Mouse (Mus musculus) ovary, postnatal 36 days (tissue): ENCODE measurements around the gene Sv2c.
"Not testable (repeated sequence)": the region's sequence is repeated elsewhere in the genome, so short reads cannot be mapped to it uniquely, and the experiment has no call there.

ENCODE experiments used
- DNase-seq: peaks from one replicate; pipeline ENCODE4 v3.0.0; 2022; ENCODE audit warnings: low spot score, mixed read lengths

Sv2c gene

DNA sequence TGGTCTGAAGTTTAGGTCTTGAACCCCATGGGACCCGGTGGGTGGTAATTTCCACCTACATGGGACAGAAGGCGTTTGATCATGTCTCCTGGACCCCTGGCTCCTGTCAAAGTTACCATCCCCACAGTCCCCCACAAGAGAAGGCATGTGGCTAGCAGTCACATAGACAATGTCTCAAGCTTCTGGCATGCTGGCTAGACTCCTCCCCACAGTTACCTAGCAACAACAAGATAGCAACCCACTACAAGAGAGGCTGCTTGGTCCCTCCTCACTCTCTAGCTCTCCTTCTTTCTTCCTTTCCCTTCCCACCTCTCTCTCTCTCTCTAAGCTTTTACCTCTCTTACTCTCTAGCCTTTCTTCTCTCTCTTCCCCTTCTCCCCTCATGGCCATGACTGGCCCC is 164.3 kb downstream of the Sv2c start:
- DNase-seq = not testable (repeated sequence)

DNA sequence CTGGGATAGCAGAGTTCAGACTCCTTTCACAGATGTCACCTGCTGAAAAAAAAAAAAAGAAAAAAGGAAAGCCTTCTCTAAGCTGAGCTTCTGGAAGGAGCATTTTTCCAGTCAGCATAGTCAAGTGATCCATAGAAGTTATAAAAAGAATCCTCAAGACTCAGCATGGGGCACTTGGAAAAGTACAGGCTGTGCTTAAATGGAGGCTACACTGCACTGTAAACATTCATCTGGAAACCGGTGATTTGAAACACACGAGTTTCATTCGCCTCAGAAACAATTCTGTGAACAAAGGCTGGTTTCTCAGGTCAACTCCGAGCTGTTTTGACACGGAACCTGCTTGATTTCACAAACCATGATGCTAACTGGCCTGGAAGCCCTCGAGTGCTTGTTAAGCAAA is 165.6 kb downstream of the Sv2c start:
- no peak for DNase-seq

DNA sequence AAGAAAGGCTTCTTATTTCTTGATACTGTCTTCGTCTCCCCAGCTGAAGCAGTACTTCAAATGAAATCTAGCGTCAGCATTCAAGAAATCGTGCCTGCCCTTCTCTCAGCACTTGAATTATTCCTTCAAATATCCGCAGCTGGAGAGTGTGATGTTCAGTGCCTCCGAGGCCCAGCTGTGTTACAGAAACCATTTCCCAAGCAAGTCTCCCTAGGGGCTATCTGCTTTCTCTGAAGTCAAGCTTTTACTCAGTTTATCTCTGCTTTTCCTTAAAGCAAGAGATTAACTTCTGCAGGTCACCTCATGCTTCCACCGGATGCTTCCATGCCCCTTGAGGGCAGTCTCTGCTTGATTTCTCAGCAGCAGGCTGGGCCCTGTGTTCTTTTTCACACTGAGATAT is 166.8 kb downstream of the Sv2c start:
- DNase-seq = no peak

DNA sequence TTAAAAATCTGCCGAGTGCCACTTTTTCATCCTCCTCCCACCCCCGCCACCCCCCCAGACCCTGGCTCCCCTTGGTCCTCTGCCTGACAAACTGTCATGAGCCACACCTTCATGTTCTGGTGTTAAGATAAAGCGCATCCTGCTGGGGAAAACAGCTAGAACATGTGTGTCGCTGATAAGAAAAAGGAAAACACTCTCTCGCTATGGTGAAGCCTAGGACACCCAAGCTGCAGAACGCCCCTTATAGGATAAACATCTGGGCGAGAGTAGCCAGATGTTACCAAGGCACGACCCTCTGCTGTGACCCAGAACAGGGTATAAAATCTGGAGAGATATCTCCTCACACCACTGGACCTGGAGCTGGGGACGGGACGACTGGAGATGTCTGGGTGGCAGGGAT is 167.2 kb downstream of the Sv2c start:
- DNase-seq = no peak

DNA sequence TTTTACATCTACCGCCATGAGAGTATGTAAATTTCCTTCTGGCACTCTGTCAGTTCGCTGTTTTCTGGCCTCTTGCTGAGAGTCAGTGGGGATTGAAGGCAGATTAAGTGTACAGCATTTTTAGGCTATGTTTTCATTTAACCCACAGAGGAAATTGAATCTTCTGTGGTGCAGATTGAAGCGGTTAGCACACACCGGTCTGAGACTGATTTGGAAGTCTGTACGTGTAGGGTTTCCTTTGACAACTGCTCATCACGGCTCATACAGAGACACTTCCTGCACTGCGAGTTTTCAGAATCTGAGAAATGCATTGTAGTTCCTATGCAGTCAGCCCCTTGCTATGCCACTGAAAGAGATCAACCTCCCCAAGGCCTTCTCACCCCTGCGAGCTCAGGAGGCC is 168.2 kb downstream of the Sv2c start:
- no peak for DNase-seq

DNA sequence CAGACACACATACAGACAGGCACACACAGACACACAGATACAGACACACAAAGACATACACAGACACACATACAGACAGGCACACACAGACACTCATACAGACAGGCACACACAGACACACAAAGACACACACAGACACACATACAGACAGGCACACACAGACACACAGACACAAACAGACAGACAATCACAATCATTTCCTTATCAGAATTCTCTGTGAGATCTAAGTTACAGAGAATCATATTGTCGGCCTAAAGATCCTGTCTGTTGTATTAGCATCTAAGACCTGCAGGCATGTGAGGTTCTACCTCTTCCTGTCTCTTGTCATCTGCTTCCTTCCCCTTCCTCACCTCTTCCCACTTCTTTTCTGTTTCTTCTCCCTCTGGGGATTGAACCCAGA is 168.7 kb downstream of the Sv2c start:
- DNase-seq = no peak

DNA sequence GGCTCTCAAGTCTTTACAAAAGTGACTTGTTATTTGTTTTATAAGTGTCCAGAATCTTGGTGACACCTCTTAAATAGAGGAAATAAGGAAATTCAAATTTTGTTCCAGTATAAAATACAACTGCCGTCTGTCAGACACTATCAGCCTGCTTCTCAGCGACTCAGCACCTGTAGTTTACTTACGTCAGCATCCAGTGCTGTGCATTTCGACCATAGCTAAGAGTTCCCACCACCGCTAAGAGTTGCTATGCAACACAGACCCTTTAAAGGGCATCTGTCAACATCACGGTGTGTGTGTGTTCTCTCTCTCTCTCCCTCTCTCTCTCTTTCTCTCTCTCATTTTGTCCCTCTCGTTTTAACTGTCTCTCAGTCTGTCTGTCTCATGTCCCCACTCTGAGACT is 170.5 kb downstream of the Sv2c start:
- DNase-seq = no peak

DNA sequence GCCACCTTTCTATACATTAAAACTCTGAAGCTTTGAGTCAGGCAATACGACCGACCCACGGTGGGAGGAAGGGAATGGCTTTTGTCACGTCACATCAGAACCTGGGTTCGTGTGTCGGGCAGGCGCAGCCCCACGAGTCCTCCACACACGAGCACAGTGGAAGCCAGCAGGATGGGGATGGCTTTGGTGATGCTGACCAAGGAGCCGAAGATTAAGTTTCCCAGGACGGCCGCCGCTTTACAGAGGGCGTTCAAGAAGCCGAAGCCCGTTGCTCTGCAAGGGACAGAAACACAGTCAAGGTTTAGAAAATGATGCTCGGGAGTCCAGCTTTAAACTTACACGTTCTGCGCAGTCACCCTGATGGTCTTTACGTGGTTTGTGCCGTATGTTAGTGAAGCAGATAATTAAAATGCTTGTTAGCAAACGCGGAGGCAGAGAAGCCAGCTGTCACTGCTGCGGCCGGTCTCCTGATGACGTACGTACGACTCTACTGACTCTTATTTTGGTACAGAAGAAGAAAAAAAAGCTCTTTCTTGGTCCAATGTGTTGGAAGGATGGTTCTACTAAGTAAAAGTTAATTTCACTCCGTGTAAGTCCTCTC is 171.1 kb downstream of the Sv2c start:
- DNase-seq = no peak

DNA sequence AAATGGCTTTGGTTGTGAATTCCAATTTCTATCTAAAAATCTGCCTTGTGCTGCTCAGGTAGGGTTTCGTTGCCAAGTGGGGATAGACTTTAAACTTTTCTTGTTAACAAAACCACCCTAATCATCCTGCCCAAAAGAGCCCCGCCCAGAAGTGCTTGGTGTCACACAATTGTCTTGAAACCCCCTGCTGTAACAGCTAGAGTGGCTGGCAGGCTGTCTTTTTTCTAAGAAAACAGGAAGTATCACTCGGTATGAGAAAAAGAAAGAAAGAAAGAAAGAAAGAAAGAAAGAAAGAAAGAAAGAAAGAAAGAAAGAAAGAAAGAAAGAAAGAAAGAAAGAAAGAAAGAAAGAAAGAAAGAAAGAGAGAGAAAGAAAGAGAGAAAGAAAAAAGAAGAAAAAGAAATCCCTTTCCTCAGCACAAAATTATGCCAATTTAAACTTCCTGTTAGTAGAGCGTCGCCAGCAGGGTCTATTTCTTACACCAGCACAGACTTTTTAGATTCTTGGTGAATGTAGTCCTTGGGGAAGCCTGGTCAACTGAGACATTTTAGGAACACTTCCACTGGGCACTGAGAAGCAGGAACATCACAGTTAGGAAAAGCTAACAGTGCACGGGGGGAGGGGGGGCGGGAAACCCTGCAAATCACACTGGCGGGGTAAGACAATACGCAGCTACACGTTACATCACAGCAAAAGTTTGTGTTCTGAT is 171.7 kb downstream of the Sv2c start:
- no peak for DNase-seq

DNA sequence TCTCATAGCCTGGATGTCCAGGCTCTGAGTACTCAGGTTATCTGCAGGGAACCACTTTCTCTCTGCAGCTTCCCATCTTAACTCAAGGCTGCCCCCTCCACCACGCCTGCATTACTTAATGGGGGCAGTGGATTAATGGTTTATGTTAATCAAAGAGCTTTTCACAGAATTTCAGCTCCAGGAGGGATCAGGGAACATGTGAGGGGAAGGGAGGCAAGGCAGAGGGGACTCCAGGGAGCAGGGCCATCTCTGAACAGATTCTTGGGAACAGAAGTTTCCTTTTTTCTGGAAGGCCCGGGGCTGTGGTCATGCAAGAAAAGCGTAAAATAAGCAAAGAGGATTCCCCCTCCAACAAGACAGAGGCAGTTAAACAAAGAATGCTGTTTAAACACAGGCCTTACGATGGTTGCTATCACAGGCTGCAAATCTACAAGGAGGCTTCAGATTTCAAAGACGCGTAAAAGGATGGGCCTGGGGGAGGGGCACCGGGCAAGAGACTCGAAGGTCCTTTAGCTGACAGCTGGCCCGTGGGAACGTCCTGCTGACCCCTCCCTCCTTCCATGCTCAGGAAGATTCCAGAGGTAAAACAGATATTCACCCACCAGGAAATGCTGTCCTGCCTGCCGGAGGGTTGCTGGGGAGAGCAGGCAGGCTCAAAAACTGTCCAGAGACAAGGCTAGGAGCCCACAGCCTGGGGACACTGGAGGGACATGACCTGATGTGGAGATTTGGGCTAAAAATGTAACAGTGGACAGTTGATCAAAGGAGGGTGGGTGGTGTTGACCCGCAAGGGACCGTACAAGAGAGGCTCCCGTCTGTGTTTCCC is 172.5 kb downstream of the Sv2c start:
- DNase-seq = peak; percentile 14

DNA sequence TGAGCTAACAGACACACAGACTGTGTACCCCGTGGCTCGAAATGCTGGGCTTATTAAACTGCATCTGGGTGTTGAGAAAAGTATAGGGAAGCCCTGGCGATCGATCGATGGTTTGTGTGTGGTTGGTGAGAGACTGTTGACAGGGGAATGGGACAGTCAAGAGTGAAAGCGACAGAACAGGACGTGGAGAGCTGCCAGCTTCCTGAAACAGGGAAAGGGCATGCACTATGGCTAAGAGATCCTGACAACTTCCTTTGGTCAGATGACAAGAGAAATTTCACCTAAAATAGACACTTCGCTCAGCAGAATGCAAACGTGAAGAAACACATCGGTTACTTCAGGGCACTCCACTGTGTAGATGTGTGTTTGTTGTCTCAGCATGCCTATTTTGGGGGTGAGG is 175.2 kb downstream of the Sv2c start:
- DNase-seq = no peak

DNA sequence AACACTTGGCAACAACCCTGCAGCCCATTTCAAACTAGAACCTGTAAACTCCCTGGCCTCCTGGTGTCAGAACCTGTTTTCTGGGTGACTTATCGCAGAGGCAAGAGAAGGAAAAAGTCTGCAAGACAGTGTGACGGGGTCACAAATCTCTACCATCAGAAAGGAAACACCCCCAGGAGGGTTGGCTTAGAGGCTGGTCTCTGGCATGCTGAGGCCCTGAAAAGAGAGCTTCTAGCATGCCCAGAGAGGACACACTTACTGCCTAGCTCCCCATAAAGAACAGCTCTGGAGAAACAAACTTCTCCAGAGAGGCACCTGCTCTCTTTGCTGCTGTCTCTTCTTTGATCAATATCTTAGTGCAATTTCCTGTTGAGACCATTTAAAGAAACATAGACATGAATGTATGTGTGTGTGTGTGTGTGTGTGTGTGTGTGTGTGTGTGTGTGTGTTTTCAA is 176.0 kb downstream of the Sv2c start:
- DNase-seq = no peak

DNA sequence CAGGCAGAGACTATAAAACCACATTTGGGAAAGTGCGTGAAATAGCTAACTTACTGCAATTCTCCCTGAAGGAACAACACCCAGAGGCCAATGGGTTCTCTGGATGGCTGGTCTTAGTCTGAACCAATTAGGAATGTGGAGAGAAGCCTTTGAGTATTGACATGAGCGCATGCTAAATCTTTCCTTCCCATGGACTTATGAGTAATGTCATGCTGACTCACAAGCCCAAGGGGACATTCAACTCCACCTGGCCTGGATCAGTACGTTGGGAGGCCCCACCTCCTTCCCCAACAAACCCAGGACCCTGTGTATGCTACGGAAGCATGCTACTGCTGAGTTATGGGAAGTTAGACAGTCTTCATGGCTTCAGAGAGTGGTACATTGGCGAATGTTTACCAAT is 177.2 kb downstream of the Sv2c start:
- no peak for DNase-seq

DNA sequence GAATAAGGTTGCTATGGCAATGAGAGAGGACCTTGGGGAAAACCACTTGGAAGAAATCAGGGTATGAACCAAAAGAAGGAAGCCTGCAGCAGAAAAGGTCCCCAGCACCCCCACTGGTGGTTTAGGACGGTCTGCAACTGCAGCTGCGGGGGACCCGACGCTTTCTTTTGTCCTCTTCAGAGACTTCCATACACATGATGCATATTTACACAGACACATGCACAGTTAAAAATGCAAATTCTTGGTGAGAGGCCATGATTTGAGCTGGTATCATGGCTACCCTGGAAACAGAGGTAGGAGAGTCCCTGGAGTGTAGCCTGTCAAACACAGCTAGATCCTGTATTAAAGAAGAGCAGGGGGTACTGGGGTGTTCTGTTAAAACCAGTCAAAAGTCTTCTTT is 178.7 kb downstream of the Sv2c start:
- DNase-seq = no peak

DNA sequence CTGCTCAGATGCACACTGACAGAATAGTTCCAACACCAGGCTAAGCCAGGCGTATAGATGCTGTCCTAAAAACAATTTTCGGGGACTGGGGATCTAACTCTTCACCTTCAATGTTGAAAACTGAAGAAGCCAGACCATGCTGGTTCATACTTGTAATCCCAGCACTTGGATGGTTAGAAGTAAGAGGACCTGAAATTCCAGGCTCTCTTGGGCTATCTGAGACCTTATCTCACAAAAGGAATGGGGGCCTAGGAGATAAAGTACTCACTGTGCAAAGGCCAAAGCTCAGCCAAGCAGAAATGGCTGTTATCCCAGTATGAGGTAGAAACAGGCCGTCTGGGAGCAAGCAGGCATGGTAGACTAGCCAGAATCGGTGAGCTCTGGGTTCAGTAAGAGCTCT is 180.1 kb downstream of the Sv2c start:
- DNase-seq = no peak

DNA sequence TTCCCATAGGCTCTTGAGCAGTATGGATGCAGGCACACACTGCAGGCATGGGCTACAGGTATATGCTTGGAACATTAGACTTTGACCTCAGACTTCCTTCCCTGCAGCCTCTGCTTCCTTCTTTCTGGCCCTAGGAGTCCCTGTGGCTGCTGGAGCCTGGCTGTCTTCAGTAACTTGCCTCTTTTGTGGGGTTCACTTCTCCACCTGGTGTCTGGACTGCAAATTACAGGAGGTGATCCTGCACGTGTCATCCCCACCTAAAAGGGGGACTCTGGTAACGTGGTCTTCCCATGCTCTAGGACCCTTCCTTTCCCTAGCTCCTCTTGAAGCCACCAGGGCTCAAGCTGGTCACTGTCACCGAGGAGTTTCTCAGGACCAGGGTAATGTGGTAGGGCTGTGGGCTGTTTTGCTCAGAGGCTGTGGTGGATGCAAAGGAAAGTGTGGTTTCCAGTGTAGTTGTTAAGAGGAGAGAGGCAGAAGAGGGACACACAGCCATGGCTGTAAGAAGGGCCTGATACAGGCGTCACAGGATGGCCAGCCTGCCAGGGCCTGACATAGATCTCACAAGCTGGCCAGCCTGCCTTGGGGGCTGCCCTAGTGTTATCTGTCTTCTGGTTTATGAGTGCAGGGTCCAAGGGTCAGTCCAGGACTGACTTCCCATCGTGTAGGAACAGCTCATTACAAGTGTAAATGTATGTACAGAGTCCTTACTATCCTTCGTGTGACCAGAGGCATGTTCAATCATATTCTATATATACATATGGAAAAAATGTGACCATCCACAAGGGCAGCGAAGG is 181.1 kb downstream of the Sv2c start:
- DNase-seq = no peak

DNA sequence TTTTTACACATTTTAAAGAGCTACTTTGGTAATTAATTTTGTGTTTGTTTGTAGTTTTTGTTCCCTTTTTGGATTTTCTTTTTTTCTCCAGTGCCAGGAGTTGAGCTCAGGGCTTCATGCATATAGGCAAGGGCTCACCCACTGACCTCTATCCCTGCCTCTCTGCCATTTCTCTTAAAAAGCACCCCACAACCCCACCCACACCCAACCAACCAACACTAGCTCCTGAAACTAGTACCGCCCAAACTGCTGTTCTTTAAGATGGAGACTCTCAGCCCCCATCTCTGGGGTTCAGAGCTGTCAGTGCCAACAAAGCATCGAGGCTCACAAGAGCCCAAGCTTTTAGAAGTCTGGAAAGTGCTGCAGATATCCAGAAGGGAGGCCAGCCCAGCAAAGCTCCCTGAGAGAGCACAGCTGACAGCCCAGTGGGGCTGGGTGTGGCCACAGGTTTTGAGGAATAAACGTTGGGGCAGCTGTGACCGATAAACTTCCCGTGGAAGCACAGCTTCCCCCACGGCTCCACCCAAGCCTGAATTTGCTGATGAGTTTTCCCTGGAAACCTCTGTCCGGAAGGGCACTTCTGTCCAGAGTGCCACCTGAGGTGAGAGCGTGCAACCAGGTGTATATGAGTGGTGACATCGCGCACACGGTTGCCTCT is 181.8 kb downstream of the Sv2c start:
- no peak for DNase-seq

DNA sequence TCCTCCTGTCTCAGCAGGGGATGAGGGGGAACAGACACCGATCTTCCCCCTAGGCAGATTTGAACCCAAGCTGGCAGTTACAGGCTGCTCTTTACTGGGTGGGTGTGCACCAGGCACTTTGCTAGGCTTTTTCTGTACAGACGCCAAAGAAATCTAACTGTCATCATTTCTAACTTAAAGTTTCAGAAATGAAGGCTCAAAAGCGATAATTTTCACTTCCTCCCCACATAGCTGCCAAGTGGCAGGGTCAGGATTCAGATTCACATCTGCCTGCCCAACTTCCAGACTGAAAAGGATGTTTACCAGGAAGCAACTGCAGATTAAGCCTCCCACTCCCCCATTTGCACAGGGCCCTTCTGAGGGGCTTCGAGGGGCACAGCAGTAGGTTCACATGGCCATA is 183.0 kb downstream of the Sv2c start:
- no peak for DNase-seq

DNA sequence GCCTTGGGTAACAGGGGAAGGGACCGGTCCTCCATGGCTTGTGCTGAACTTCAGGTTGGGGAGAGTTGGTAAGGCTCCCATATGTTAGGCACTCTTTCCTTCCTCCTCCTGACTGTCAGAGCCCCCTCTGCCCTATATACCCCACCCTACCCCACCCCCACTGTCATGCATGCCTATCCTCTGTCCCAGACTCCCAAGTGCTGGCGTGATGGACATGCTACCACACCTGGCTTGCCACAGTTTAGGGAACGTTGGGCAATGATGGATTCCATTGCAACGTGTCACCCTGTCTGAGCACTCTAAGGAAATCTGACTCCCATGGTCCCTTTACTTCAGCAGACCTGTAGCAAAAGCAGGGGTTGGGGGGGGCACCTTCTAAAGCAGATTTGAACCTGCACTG is 183.6 kb downstream of the Sv2c start:
- no peak for DNase-seq

DNA sequence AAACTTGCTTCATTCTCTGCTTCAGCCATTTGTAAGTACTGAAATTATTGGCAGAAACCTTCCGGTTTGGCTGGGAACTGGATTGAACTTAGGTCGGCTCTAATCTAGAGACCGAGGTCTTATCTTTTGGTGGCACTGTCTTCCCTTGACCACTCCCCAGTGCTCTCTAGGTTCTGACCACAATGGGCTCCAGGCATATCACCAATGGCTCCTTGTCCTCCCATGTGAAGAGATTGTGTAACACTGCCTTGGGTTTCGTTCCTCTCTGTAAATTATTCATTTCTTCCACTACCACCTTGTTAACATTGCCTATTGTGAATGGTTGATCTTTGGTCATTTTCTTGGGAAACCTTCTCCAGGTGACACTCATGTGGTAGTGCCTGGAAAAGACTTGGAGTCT is 184.0 kb downstream of the Sv2c start:
- no peak for DNase-seq

DNA sequence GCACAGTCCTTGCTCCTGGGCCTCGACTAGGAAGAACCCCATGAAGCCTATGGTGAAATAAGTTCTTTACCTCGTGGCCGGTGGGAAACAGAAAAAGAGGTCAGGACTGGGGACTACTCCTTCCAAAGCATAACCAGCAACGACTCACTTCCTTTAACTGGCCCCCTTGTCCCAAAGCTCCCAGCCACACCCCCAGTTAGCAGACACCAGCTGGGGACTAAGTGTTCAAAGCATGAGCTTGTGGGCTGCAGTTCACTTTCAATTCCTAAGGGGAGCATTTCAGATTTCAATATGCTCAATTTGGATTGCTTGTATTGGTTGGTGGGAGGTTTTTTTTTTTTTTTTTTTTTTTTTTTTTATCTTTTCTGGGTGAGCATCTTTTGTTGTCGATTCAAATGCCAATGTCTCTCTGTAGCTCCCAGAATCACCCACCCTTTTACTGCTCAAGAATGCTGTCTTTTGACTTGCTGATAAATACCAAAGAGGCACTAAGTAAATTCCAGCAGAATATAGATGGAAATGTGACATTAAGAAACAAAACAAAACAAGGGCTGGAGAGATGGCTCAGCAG is 186.4 kb downstream of the Sv2c start:
- DNase-seq = no peak

DNA sequence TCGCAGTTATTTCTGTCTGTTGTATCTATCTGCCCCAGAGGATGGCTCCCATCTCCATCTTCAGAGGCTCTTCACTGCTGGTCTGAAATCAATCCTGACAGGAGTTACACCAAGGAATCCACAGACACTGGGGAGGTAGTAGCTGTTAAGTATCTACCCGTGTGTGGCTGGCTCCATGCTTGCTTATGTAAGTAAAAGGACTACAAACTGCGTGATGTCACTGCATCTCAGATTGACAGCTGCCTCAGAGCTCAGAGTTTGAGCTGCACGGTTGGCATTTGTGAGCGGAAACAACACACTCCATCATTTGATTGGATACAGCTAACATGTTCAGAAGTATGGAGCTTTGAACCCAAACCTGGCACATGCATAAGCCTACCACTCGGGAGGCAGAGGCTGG is 187.8 kb downstream of the Sv2c start:
- DNase-seq = no peak
